Mouse (Mus musculus): ENCODE measurements around the gene Ceacam19. TPM values are rescaled to one million over a fixed set of nuclear protein-coding genes. Genes with fewer than 3 reads are reported as not detected.

Gene Ceacam19
- polyA plus RNA-seq, 1 experiment from 2014 or later = 1.1 TPM

DNA sequence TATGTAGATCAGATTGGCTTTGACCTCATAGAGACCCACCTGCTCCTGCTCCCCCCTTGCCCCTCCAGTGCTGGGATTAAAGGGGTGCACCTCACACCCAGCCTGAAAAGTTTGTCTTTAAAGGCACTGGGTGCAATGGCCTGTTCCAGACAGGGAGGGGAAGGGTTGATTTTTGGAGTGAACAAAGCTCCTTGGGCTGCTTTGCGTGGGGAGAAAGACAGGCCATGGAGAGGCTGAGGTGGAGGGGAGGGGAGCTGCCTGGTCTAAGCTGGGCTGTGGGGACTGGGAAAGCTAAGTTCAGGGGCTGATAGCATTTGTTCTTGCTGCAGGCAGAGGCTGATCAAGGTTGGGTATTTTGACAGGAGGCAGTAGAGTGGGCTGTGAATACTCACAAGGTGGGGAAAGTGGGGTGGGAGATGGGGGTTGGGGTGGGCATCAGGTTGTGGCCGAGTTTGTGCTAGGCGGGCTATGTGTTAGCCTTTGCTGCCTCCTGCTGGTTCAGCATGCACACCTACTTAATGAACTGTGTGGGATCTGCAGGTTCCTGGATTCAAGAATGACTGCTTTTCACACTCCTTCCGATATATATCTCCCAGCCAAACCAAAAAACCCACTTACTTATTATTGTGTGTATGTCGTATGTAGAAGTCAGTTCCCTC lies 15.7 kb downstream of the Ceacam19 start:
- no peaks in the 10 kb centered on the region for H3K4me1 ChIP-seq
- H3K36me3 ChIP-seq = no peaks in the 10 kb centered on the region
- H3K4me2 ChIP-seq = no peak overlapping the region
- no peak overlapping the region for H3K9ac ChIP-seq
- no peak overlapping the region for H3K4me3 ChIP-seq (replicated peaks)
- H3K9me3 ChIP-seq = no peaks in the 10 kb centered on the region
- ATAC-seq (ENCODE audit: insufficient read depth, low FRiP score, low read depth) = no peak
- no peak overlapping the region for H3K27ac ChIP-seq
- 38% methylated on average over 5 of the region's 5 CpGs for WGBS
- H3K27me3 ChIP-seq (replicated peaks) = no peaks in the 10 kb centered on the region

DNA sequence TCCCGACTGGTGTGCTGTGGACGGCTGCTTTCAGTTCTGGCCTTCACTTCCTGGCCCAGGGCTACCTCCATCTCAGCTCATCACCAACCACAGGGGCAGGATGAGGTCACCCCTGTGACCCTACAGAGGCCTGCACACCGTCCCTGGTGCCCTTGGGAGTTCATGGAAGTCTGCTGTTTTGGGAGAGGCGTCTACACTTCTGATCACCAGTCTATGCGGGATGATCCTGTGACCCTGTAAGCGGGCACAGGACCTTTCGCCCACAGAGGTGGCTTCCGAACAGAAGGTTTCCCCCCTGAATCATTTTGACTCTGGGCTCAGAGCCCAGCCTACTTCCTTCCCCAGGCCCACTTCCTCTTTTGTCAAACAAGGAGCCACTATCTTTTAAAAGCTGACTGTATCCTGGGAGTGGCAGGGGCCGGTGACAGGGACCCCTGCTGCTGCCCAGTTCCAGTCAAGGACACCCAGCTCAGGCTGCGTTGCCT lies 16.6 kb downstream of the Ceacam19 start:
- Histone ChIP-seq H3K4me2 (no peak overlapping the region), H3K27me3 (replicated peaks) (no peaks in the 10 kb centered on the region), H3K4me1 (no peaks in the 10 kb centered on the region), H3K4me3 (replicated peaks) (no peak overlapping the region), H3K9me3 (no peaks in the 10 kb centered on the region), H3K27ac (no peak overlapping the region), H3K36me3 (no peaks in the 10 kb centered on the region), H3K9ac (no peak overlapping the region)
- no peak for ATAC-seq (ENCODE audit: insufficient read depth, low FRiP score, low read depth)
- 59% methylated on average over 10 of the region's 10 CpGs for WGBS

DNA sequence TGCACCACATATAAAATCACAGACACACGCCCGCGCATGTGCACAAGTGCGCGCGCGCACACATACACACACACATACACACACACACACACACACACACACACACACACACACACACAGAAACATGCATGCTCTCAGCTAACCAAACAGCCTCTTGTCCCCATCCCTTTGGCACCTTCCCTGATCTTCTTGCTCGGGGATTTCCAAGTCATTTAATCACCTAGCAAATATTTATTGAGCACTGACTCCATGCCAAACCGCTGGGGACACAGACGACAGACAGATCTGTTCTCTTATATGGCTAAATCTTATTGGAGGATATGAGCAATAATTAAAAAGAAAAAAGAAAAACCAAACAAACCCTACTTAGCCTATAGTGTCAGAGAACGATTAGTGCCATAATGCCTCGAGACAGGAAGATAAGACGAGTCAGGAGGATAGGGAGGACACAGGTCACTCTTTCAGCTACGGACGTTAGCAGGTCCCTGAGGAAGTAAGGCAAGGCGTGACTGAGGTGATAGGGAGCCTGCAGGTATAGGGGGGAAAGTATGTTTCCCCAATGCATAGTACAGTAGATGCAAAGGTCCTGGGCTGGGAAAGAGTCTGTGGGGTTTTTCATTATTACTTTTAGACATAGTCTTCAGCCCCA lies 19.9 kb downstream of the Ceacam19 start:
- 68% methylated on average over 16 of the region's 16 CpGs for WGBS
- no peaks in the 10 kb centered on the region for H3K27me3 ChIP-seq (replicated peaks)
- no peak overlapping the region for H3K4me2 ChIP-seq
- H3K9ac ChIP-seq = no peak overlapping the region
- H3K4me1 ChIP-seq = no peaks in the 10 kb centered on the region
- 0 out of 2 replicates have a peak, but pooled peaks have one; percentile 4 for ATAC-seq (ENCODE audit: insufficient read depth, low FRiP score, low read depth)
- H3K27ac ChIP-seq = no peak overlapping the region
- H3K36me3 ChIP-seq = no peaks in the 10 kb centered on the region
- no peaks in the 10 kb centered on the region for H3K9me3 ChIP-seq
- no peak overlapping the region for H3K4me3 ChIP-seq (replicated peaks)

DNA sequence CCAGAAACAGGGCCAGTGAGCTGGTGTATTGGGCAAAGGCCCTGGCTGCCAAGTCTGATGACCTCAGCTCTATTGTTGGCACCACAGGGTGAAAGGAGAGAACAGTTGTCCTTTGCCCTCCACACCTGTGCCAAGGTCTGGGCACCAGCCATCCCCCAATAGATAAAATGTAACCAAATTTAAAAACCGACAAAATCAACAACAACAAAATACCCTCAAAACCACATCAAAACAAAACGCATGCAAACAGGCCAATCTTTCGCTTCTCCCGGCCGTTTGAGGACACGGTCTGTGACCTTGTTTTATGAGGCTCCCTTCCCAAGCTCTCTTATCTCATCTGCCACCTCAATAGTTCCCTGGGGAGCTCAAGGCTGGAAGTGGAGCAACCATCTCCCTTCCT lies 21.3 kb downstream of the Ceacam19 start:
- ATAC-seq (ENCODE audit: insufficient read depth, low FRiP score, low read depth) = no peak

DNA sequence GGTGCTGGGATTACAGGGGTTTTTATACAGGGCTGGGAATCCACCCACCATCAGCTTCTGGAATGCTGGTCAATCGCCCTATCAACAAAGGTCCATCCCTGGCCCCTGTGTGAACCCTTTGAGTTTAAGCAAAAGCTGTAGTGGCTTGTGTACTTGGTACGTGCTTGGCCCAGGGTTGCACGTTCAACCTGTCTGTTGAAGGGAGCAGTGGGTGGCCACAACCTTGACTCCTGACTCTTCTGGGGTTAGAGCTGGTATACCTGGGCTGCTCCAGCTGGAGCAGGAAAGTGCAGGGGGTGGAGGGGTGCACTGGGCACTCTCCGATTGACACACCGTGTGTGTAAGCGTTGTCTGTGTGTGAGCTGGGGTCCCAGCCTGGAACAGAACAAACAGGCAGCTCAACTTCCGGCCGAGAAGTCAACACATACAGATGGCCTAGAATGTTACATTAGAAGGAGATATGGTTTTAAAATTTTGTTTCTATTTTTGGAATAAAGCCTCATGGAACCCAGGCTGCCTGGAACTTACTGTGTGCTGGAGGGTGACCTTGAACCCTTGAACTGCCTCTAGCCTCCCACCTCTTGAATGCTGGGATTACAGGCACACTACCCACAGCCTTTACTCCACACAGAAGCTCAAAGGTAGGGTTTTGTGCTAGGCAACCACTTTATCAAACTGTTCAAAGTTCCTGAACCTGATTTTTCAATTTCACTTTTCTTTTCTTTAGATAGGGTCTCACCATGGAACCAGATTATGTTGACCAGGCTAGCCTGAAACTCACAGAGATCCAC lies 22.3 kb downstream of the Ceacam19 start:
- peak; percentile 47; the same call in 1 of the 2 replicates for ATAC-seq (ENCODE audit: insufficient read depth, low FRiP score, low read depth)
- H3K27ac ChIP-seq = no peak overlapping the region
- WGBS = 59% methylated on average over 8 of the region's 8 CpGs

More for the DNA sequence above, 21.3 kb downstream of the Ceacam19 start:
- H3K4me2 ChIP-seq = no peak overlapping the region
- 82% methylated on average over 6 of the region's 6 CpGs for WGBS
- H3K9me3 ChIP-seq = no peaks in the 10 kb centered on the region
- no peaks in the 10 kb centered on the region for H3K27me3 ChIP-seq (replicated peaks)
- no peak overlapping the region for H3K9ac ChIP-seq
- H3K27ac ChIP-seq = no peak overlapping the region
- H3K36me3 ChIP-seq = no peaks in the 10 kb centered on the region
- no peak overlapping the region for H3K4me3 ChIP-seq (replicated peaks)
- H3K4me1 ChIP-seq = no peaks in the 10 kb centered on the region

DNA sequence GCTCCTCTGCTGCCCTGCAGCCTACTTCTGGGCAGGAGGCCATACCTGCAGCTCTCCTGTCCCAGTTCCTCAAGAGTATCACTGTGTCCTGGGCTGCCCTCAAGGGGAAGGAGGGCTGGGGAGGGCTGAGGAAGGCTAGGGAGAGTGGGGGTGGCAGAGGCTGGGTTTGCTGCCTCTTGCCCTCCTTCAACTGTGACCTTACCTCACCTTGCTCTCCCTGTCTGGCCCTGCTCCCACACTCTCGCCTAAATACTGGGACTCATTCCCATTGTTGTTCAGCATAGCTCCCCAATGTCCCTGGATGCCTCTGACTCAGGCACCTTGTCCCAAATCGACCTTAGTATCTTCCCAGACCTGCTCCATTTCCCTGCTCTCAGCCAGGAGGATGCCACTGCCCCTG lies 23.5 kb downstream of the Ceacam19 start:
- H3K4me3 ChIP-seq (replicated peaks) = no peak overlapping the region
- no peak overlapping the region for H3K27ac ChIP-seq
- no peaks in the 10 kb centered on the region for H3K27me3 ChIP-seq (replicated peaks)
- H3K36me3 ChIP-seq = no peaks in the 10 kb centered on the region
- no peaks in the 10 kb centered on the region for H3K9me3 ChIP-seq
- no peaks in the 10 kb centered on the region for H3K4me1 ChIP-seq
- H3K4me2 ChIP-seq = no peak overlapping the region
- ATAC-seq (ENCODE audit: insufficient read depth, low FRiP score, low read depth) = no peak
- H3K9ac ChIP-seq = no peak overlapping the region
- WGBS = 53% methylated on average over 2 of the region's 2 CpGs

More for the DNA sequence above, 22.3 kb downstream of the Ceacam19 start:
- Histone ChIP-seq H3K27me3 (replicated peaks) (no peaks in the 10 kb centered on the region), H3K4me1 (no peaks in the 10 kb centered on the region), H3K4me2 (no peak overlapping the region), H3K9ac (no peak overlapping the region), H3K36me3 (no peaks in the 10 kb centered on the region), H3K9me3 (no peaks in the 10 kb centered on the region), H3K4me3 (replicated peaks) (no peak overlapping the region)

DNA sequence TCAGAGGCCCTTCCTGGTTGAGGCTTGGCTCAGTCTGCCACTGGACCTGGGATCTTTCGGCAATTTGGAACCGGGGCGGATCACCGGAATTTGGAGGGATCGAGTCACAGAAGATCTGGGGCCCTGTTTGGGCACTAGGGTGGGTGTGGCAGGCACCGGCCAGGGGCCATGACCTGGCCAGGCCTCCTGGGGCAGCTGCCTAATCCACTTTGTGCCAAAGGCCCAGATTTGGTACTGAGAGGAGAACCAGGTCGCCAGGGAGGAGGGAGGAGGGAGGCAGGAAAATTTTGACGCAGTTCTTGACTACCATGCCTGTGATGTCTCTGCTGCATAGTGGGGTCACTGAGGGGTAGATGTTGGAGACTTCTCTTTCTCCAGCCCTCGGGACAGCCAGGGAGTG lies 26.6 kb downstream of the Ceacam19 start, which contains the start of gene Ceacam16:
Gene Ceacam16 (minus strand): TSS at position 101 of the 400 bp plus-strand sequence.
- H3K4me3 ChIP-seq (replicated peaks) = no peak within 1 kb of the TSS
- H3K36me3 ChIP-seq = no peaks in the 10 kb centered on the region
- H3K9me3 ChIP-seq = no peaks in the 10 kb centered on the region
- ATAC-seq (ENCODE audit: insufficient read depth, low FRiP score, low read depth) = no peak
- 76% methylated on average over 9 of the region's 9 CpGs for WGBS
- no peak within 1 kb of the TSS for H3K27ac ChIP-seq
- no peak within 1 kb of the TSS for H3K4me2 ChIP-seq
- H3K27me3 ChIP-seq (replicated peaks) = no peaks in the 10 kb centered on the region
- no peaks in the 10 kb centered on the region for H3K4me1 ChIP-seq
- no peak within 1 kb of the TSS for H3K9ac ChIP-seq

DNA sequence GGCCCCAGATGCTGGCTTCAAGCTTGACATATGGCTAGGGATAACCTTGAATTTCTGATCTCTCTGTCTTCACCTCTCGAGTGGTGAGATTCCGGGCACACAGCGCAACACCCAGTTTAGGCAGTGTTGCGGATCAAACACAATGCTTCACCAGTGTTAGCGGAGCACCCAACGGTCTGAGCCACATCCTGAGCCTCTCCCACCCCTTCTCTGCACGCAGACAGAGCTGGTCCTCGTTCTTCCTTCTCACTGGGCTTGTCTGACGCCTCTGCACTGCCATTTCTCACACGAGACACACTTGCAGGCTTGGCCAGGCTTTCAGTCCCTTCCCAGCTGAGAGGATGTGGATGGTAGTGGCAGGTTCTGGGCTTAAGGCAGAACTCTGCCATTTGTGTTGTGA lies 28.0 kb downstream of the Ceacam19 start:
- no peak for ATAC-seq (ENCODE audit: insufficient read depth, low FRiP score, low read depth)
- Histone ChIP-seq H3K27me3 (replicated peaks) (no peaks in the 10 kb centered on the region), H3K4me1 (no peaks in the 10 kb centered on the region), H3K9ac (no peak overlapping the region), H3K36me3 (no peaks in the 10 kb centered on the region), H3K27ac (no peak overlapping the region), H3K4me3 (replicated peaks) (no peak overlapping the region), H3K9me3 (no peaks in the 10 kb centered on the region), H3K4me2 (no peak overlapping the region)
- 59% methylated on average over 10 of the region's 10 CpGs for WGBS

DNA sequence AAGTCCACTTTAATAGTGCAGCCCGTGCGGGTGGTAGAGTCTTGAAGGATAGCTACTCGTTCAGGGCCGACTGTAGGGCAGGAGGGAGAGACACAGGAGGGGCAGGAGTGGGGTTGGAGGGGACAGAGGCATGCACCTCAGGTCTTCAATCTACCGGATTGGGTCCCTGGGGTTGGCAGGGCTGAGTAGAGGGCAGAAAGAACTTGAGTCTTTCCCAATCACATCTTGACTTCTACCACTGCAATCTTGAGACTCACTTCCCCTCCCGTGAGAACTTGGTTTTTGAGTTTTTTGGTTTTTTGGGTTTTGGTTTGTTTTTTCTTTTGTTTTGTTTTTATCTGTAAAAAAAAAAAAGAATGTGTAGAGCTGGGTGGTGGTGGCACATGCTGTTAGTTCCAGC lies 31.5 kb downstream of the Ceacam19 start:
- peaks cover 12% of the 10 kb centered on the region for H3K27me3 ChIP-seq (replicated peaks)
- no peak for ATAC-seq (ENCODE audit: insufficient read depth, low FRiP score, low read depth)
- H3K4me2 ChIP-seq = no peak overlapping the region
- no peak overlapping the region for H3K4me3 ChIP-seq (replicated peaks)
- H3K9ac ChIP-seq = no peak overlapping the region
- H3K4me1 ChIP-seq = peaks cover 6% of the 10 kb centered on the region
- H3K27ac ChIP-seq = no peak overlapping the region
- H3K36me3 ChIP-seq = no peaks in the 10 kb centered on the region
- H3K9me3 ChIP-seq = no peaks in the 10 kb centered on the region
- 88% methylated on average over 6 of the region's 6 CpGs for WGBS

DNA sequence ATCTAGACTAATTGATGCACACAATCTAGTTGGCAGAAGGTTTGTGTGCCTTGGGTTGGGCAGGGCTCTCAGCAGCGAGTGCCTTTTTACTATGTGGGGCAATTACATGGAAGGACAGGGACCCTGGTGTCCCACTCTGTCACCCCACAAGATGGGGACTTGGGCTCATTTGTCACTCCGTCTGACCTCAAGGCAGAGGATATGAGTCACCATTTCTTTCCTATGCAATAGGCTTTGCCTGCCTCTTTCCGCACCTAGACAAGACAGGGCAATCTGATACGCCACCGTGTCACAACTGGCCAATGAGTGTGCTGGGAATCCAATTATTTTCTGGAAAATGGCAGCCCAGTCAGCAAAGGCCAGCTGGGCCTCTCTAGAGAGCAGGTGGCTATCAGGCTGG lies 32.1 kb downstream of the Ceacam19 start:
- Histone ChIP-seq H3K9me3 (no peaks in the 10 kb centered on the region), H3K4me1 (peaks cover 6% of the 10 kb centered on the region), H3K27me3 (replicated peaks) (peaks cover 12% of the 10 kb centered on the region), H3K9ac (no peak overlapping the region), H3K4me2 (no peak overlapping the region), H3K36me3 (no peaks in the 10 kb centered on the region), H3K4me3 (replicated peaks) (no peak overlapping the region), H3K27ac (no peak overlapping the region)
- 75% methylated on average over 5 of the region's 5 CpGs for WGBS
- ATAC-seq (ENCODE audit: insufficient read depth, low FRiP score, low read depth) = no peak

DNA sequence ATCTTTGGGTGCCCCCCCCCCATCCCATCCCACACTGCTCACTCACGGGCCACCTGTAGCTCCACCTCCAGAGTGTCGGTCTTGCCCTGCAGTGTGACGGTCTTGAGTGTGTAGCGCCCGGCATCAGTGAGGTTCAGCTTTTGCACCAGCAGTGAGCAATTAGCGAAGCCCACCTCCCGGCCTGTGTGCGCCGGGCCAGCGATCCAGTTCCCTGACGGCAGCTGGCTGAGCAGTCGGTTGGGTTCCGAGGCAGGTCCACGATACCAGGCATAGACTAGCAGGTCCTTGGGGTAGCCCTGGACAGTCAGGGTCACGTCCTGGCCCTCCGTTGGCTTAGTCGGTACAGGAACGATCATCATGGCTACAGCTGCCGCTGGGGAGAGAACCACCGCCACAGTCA lies 34.2 kb downstream of the Ceacam19 start:
- no peaks in the 10 kb centered on the region for H3K9me3 ChIP-seq
- 86% methylated on average over 20 of the region's 20 CpGs for WGBS
- H3K27me3 ChIP-seq (replicated peaks) = peaks cover 15% of the 10 kb centered on the region
- ATAC-seq (ENCODE audit: insufficient read depth, low FRiP score, low read depth) = no peak
- no peaks in the 10 kb centered on the region for H3K36me3 ChIP-seq
- H3K27ac ChIP-seq = no peak overlapping the region
- H3K4me3 ChIP-seq (replicated peaks) = no peak overlapping the region
- H3K4me2 ChIP-seq = no peak overlapping the region
- no peak overlapping the region for H3K9ac ChIP-seq
- peaks cover 6% of the 10 kb centered on the region for H3K4me1 ChIP-seq

Data from stomach, embryonic 15.5 days (tissue).